Mouse (Mus musculus): Measurements from ENCODE around the gene Efna5. TPM values are rescaled to one million over a fixed set of nuclear protein-coding genes. Genes with fewer than 3 reads are reported as not detected.

Efna5 gene
- total and polyA plus RNA-seq, 3 experiments = 0.05 TPM; not detected in 2

GRCm38 (mm10) chr17:62608145-62608544, 273.0 kb downstream of the Efna5 start:
- Histone ChIP-seq H3K36me3 (replicated peaks) (no peaks in the 10 kb centered on the region), H3K9me3 (replicated peaks) (peaks cover 21% of the 10 kb centered on the region), H3K4me1 (ENCODE audit: insufficient read depth, low read depth, low read length) (no peaks in the 10 kb centered on the region), H3K27me3 (ENCODE audit: insufficient read depth, low read length) (no peaks in the 10 kb centered on the region), H3K4me3 (ENCODE audit: low read depth, low read length) (no peak overlapping the region)
- ATAC-seq (ENCODE audit: extremely low read depth, insufficient number of reproducible peaks, low FRiP score, poor library complexity, severe bottlenecking) (no peak), DNase-seq (ENCODE audit: low spot score) (no peak)
- TF ChIP-seq TAL1 (conservative IDR thresholded peaks at IDR 0.05; ENCODE audit: low read depth, low read length) = no peak
- TF ChIP-seq POLR2AphosphoS5 (IDR thresholded peaks at IDR 0.05; ENCODE audit: insufficient replicate concordance, low read depth, low read length) = no peak
- TF ChIP-seq CTCF (IDR thresholded peaks at IDR 0.05; ENCODE audit: low read depth, low read length) = no peak
- no peak for TF ChIP-seq GATA2 (IDR thresholded peaks at IDR 0.05; ENCODE audit: borderline replicate concordance, low read depth, low read length)
- TF ChIP-seq GATA1 (IDR thresholded peaks at IDR 0.05; ENCODE audit: borderline replicate concordance, low read length) = no peak

- DNase-seq (ENCODE audit: low spot score) (no peak), ATAC-seq (ENCODE audit: extremely low read depth, insufficient number of reproducible peaks, low FRiP score, poor library complexity, severe bottlenecking) (no peak)
- peaks cover 24% of the 10 kb centered on the region for H3K9me3 ChIP-seq (replicated peaks)
- H3K36me3 ChIP-seq (replicated peaks) = no peaks in the 10 kb centered on the region
- TF ChIP-seq GATA2 (IDR thresholded peaks at IDR 0.05; ENCODE audit: borderline replicate concordance, low read depth, low read length) (no peak), POLR2AphosphoS5 (IDR thresholded peaks at IDR 0.05; ENCODE audit: insufficient replicate concordance, low read depth, low read length) (no peak), GATA1 (IDR thresholded peaks at IDR 0.05; ENCODE audit: borderline replicate concordance, low read length) (no peak), TAL1 (conservative IDR thresholded peaks at IDR 0.05; ENCODE audit: low read depth, low read length) (no peak), CTCF (IDR thresholded peaks at IDR 0.05; ENCODE audit: low read depth, low read length) (no peak)
- no peak overlapping the region for H3K4me3 ChIP-seq (ENCODE audit: low read depth, low read length)
- no peaks in the 10 kb centered on the region for H3K4me1 ChIP-seq (ENCODE audit: insufficient read depth, low read depth, low read length)
- no peaks in the 10 kb centered on the region for H3K27me3 ChIP-seq (ENCODE audit: insufficient read depth, low read length)
Measured at GRCm38 (mm10) chr17:62607304-62607914, 273.7 kb downstream of the Efna5 start.

- peaks cover 27% of the 10 kb centered on the region for H3K9me3 ChIP-seq (replicated peaks)
- no peaks in the 10 kb centered on the region for H3K36me3 ChIP-seq (replicated peaks)
- H3K4me1 ChIP-seq (ENCODE audit: insufficient read depth, low read depth, low read length) = no peaks in the 10 kb centered on the region
- H3K4me3 ChIP-seq (ENCODE audit: low read depth, low read length) = no peak overlapping the region
- no peak for TF ChIP-seq POLR2AphosphoS5 (IDR thresholded peaks at IDR 0.05; ENCODE audit: insufficient replicate concordance, low read depth, low read length)
- no peak for TF ChIP-seq GATA1 (IDR thresholded peaks at IDR 0.05; ENCODE audit: borderline replicate concordance, low read length)
- TF ChIP-seq CTCF (IDR thresholded peaks at IDR 0.05; ENCODE audit: low read depth, low read length) = no peak
- no peak for TF ChIP-seq GATA2 (IDR thresholded peaks at IDR 0.05; ENCODE audit: borderline replicate concordance, low read depth, low read length)
- no peak for TF ChIP-seq TAL1 (conservative IDR thresholded peaks at IDR 0.05; ENCODE audit: low read depth, low read length)
- DNase-seq (ENCODE audit: low spot score) (no peak), ATAC-seq (ENCODE audit: extremely low read depth, insufficient number of reproducible peaks, low FRiP score, poor library complexity, severe bottlenecking) (no peak)
- H3K27me3 ChIP-seq (ENCODE audit: insufficient read depth, low read length) = no peaks in the 10 kb centered on the region
Measured at GRCm38 (mm10) chr17:62606681-62607080, 274.4 kb downstream of the Efna5 start.

GRCm38 (mm10) chr17:62604309-62604708, 276.8 kb downstream of the Efna5 start:
- TF ChIP-seq TAL1 (conservative IDR thresholded peaks at IDR 0.05; ENCODE audit: low read depth, low read length) (no peak), GATA2 (IDR thresholded peaks at IDR 0.05; ENCODE audit: borderline replicate concordance, low read depth, low read length) (no peak), POLR2AphosphoS5 (IDR thresholded peaks at IDR 0.05; ENCODE audit: insufficient replicate concordance, low read depth, low read length) (no peak), CTCF (IDR thresholded peaks at IDR 0.05; ENCODE audit: low read depth, low read length) (no peak), GATA1 (IDR thresholded peaks at IDR 0.05; ENCODE audit: borderline replicate concordance, low read length) (no peak)
- no peak overlapping the region for H3K4me3 ChIP-seq (ENCODE audit: low read depth, low read length)
- ATAC-seq (ENCODE audit: extremely low read depth, insufficient number of reproducible peaks, low FRiP score, poor library complexity, severe bottlenecking) (no peak), DNase-seq (ENCODE audit: low spot score) (no peak)
- H3K9me3 ChIP-seq (replicated peaks) = peaks cover 22% of the 10 kb centered on the region
- no peaks in the 10 kb centered on the region for H3K36me3 ChIP-seq (replicated peaks)
- no peaks in the 10 kb centered on the region for H3K27me3 ChIP-seq (ENCODE audit: insufficient read depth, low read length)
- H3K4me1 ChIP-seq (ENCODE audit: insufficient read depth, low read depth, low read length) = no peaks in the 10 kb centered on the region

GRCm38 (mm10) chr17:62603604-62604003, 277.5 kb downstream of the Efna5 start:
- Histone ChIP-seq H3K4me1 (ENCODE audit: insufficient read depth, low read depth, low read length) (no peaks in the 10 kb centered on the region), H3K36me3 (replicated peaks) (no peaks in the 10 kb centered on the region), H3K4me3 (ENCODE audit: low read depth, low read length) (no peak overlapping the region), H3K27me3 (ENCODE audit: insufficient read depth, low read length) (no peaks in the 10 kb centered on the region), H3K9me3 (replicated peaks) (peaks cover 21% of the 10 kb centered on the region)
- no peak for TF ChIP-seq CTCF (IDR thresholded peaks at IDR 0.05; ENCODE audit: low read depth, low read length)
- no peak for TF ChIP-seq TAL1 (conservative IDR thresholded peaks at IDR 0.05; ENCODE audit: low read depth, low read length)
- TF ChIP-seq POLR2AphosphoS5 (IDR thresholded peaks at IDR 0.05; ENCODE audit: insufficient replicate concordance, low read depth, low read length) = no peak
- TF ChIP-seq GATA2 (IDR thresholded peaks at IDR 0.05; ENCODE audit: borderline replicate concordance, low read depth, low read length) = no peak
- TF ChIP-seq GATA1 (IDR thresholded peaks at IDR 0.05; ENCODE audit: borderline replicate concordance, low read length) = no peak
- DNase-seq (ENCODE audit: low spot score) (no peak), ATAC-seq (ENCODE audit: extremely low read depth, insufficient number of reproducible peaks, low FRiP score, poor library complexity, severe bottlenecking) (no peak)

GRCm38 (mm10) chr17:62598716-62599490, 282.2 kb downstream of the Efna5 start:
- Histone ChIP-seq H3K27me3 (ENCODE audit: insufficient read depth, low read length) (no peaks in the 10 kb centered on the region), H3K36me3 (replicated peaks) (no peaks in the 10 kb centered on the region), H3K4me3 (ENCODE audit: low read depth, low read length) (no peak overlapping the region), H3K9me3 (replicated peaks) (peaks cover 19% of the 10 kb centered on the region), H3K4me1 (ENCODE audit: insufficient read depth, low read depth, low read length) (no peaks in the 10 kb centered on the region)
- no peak for ATAC-seq (ENCODE audit: extremely low read depth, insufficient number of reproducible peaks, low FRiP score, poor library complexity, severe bottlenecking)
- no peak for DNase-seq (ENCODE audit: low spot score)
- TF ChIP-seq GATA1 (IDR thresholded peaks at IDR 0.05; ENCODE audit: borderline replicate concordance, low read length) (no peak), CTCF (IDR thresholded peaks at IDR 0.05; ENCODE audit: low read depth, low read length) (no peak), GATA2 (IDR thresholded peaks at IDR 0.05; ENCODE audit: borderline replicate concordance, low read depth, low read length) (no peak), POLR2AphosphoS5 (IDR thresholded peaks at IDR 0.05; ENCODE audit: insufficient replicate concordance, low read depth, low read length) (no peak), TAL1 (conservative IDR thresholded peaks at IDR 0.05; ENCODE audit: low read depth, low read length) (no peak)
